ENCODE assay signal across 8 mouse cellular contexts in genomic region chr17:84790447-84791098, GRCm38 (mm10). TPM values are rescaled to one million over a fixed set of nuclear protein-coding genes. Genes with fewer than 3 reads are reported as not detected.
DNase-seq lines count a peak whose midpoint lies in the region; ATAC-seq and TF ChIP-seq lines count a peak whose summit lies in the region.

Gene Lrpprc, minus strand, starts transcription at chr17:84790789.

- peak; percentile 99 for ATAC-seq in embryonic facial prominence, embryonic 14.5 days (ENCODE audit: low read depth)
- ATAC-seq in limb, embryonic 13.5 days (ENCODE audit: low FRiP score, low read depth): peak; percentile 98
- peak; percentile 98 for ATAC-seq in midbrain, embryonic 16.5 days

- 0 out of 2 replicates have a peak, but pooled peaks cover 2% of the 10 kb centered on the region for H3K79me2 ChIP-seq in heart, adult 2 months (replicated peaks; ENCODE audit: control insufficient read depth, insufficient read depth, low read length)

- WGBS in embryonic facial prominence, embryonic 14.5 days: under 1% methylated on average over 42 of the region's 51 CpGs
- WGBS in heart, adult 2 months: under 1% methylated on average over 50 of the region's 51 CpGs
- WGBS in limb, embryonic 13.5 days: under 1% methylated on average over 48 of the region's 51 CpGs
- WGBS in midbrain, embryonic 16.5 days: under 1% methylated on average over 51 of the region's 51 CpGs

- H3K4me2 ChIP-seq in embryonic facial prominence, embryonic 14.5 days (ENCODE audit: low read depth, low read length): peak within 1 kb of the TSS; percentile 92
- peak within 1 kb of the TSS; percentile 98 for H3K4me2 ChIP-seq in limb, embryonic 13.5 days (replicated peaks)
- H3K4me2 ChIP-seq in midbrain, embryonic 16.5 days (ENCODE audit: low read length): peak within 1 kb of the TSS; percentile 80

- H3K36me3 ChIP-seq in embryonic facial prominence, embryonic 14.5 days (ENCODE audit: control insufficient read depth, insufficient read depth, low read length): no peaks in the 10 kb centered on the region
- no peaks in the 10 kb centered on the region for H3K36me3 ChIP-seq in heart, adult 2 months (ENCODE audit: control insufficient read depth, insufficient read depth, low read length)
- 0 out of 2 replicates have a peak, but pooled peaks cover 9% of the 10 kb centered on the region for H3K36me3 ChIP-seq in limb, embryonic 13.5 days
- H3K36me3 ChIP-seq in midbrain, embryonic 16.5 days (ENCODE audit: control insufficient read depth, insufficient read depth, low read length): no peaks in the 10 kb centered on the region

- no peak for TF ChIP-seq CTCF in heart, adult 2 months (IDR thresholded peaks at IDR 0.05)

- no peaks in the 10 kb centered on the region for H3K9me3 ChIP-seq in embryonic facial prominence, embryonic 14.5 days (ENCODE audit: control insufficient read depth, low read length)
- H3K9me3 ChIP-seq in limb, embryonic 13.5 days: no peaks in the 10 kb centered on the region
- no peaks in the 10 kb centered on the region for H3K9me3 ChIP-seq in midbrain, embryonic 16.5 days (replicated peaks; ENCODE audit: control insufficient read depth, low read length, poor library complexity, severe bottlenecking)

- peak; percentile 92 for DNase-seq in 3T3-L1 (ENCODE audit: low read depth, low spot score)
- DNase-seq in adrenal gland, postnatal 4 days (ENCODE audit: low spot score in 2 of 2): peak; percentile 87 to 94
- DNase-seq in embryonic facial prominence, embryonic 14.5 days (ENCODE audit: low spot score): peak; percentile 98
- peak; percentile 94 to 96 for DNase-seq in heart, adult 2 months
- peak; percentile 92 to 94 for DNase-seq in kidney, adult 8-10 months
- DNase-seq in spleen, postnatal 10 days (ENCODE audit: low spot score in 2 of 2): peak; percentile 96 to 97

- peak within 1 kb of the TSS; percentile 86 for H3K27ac ChIP-seq in embryonic facial prominence, embryonic 14.5 days (replicated peaks; ENCODE audit: low read depth, low read length)
- peak within 1 kb of the TSS; percentile 95 for H3K27ac ChIP-seq in heart, adult 2 months
- H3K27ac ChIP-seq in limb, embryonic 13.5 days: peak within 1 kb of the TSS; percentile 73; the same call in 1 of the 2 replicates
- peak within 1 kb of the TSS; percentile 88 for H3K27ac ChIP-seq in midbrain, embryonic 16.5 days (ENCODE audit: low read length)

- intact Hi-C loops in heart, adult 2 months (cut with DNase I): loop anchor here (5.0 kb wide), 2 partner anchors 167 to 302 kb away; partner anchors contain the start of genes Camkmt, Ppm1b and Prepl

- peak within 1 kb of the TSS; percentile 93 for H3K9ac ChIP-seq in embryonic facial prominence, embryonic 14.5 days (ENCODE audit: low read depth, low read length)
- peak within 1 kb of the TSS; percentile 65 for H3K9ac ChIP-seq in heart, adult 2 months (ENCODE audit: low read depth, low read length)
- H3K9ac ChIP-seq in limb, embryonic 13.5 days: peak within 1 kb of the TSS; percentile 95
- H3K9ac ChIP-seq in midbrain, embryonic 16.5 days (ENCODE audit: low read depth, low read length): peak within 1 kb of the TSS; percentile 85

- TF ChIP-seq EP300 in heart, adult 2 months (IDR thresholded peaks at IDR 0.05; ENCODE audit: insufficient read depth, low read depth, low read length): 0 out of 2 replicates have a peak, but pooled peaks have one; percentile 38

- TF ChIP-seq POLR2A in heart, adult 2 months (IDR thresholded peaks at IDR 0.05; ENCODE audit: insufficient read depth, low read depth, low read length): peak; percentile 77

- H3K27me3 ChIP-seq in embryonic facial prominence, embryonic 14.5 days (replicated peaks; ENCODE audit: control insufficient read depth, insufficient read depth, low read length): no peaks in the 10 kb centered on the region
- H3K27me3 ChIP-seq in heart, adult 2 months (ENCODE audit: control insufficient read depth, insufficient read depth, low read length): no peaks in the 10 kb centered on the region
- H3K27me3 ChIP-seq in limb, embryonic 13.5 days: no peaks in the 10 kb centered on the region
- H3K27me3 ChIP-seq in midbrain, embryonic 16.5 days (ENCODE audit: control insufficient read depth, insufficient read depth, low read depth, low read length): no peaks in the 10 kb centered on the region

- H3K4me1 ChIP-seq in embryonic facial prominence, embryonic 14.5 days (ENCODE audit: control insufficient read depth, insufficient read depth, low read length): peaks cover 9% of the 10 kb centered on the region
- H3K4me1 ChIP-seq in heart, adult 2 months (ENCODE audit: control insufficient read depth, insufficient read depth, low read length): 0 out of 2 replicates have a peak, but pooled peaks cover 1% of the 10 kb centered on the region
- H3K4me1 ChIP-seq in limb, embryonic 13.5 days: peaks cover 23% of the 10 kb centered on the region
- H3K4me1 ChIP-seq in midbrain, embryonic 16.5 days (ENCODE audit: control insufficient read depth, insufficient read depth, low read length): peaks cover 20% of the 10 kb centered on the region

- H3K4me3 ChIP-seq in embryonic facial prominence, embryonic 14.5 days (ENCODE audit: low read depth, low read length): peak within 1 kb of the TSS; percentile 100
- H3K4me3 ChIP-seq in heart, adult 2 months: peak within 1 kb of the TSS; percentile 98
- H3K4me3 ChIP-seq in limb, embryonic 13.5 days: peak within 1 kb of the TSS; percentile 100
- H3K4me3 ChIP-seq in midbrain, embryonic 16.5 days (ENCODE audit: low read depth, low read length): peak within 1 kb of the TSS; percentile 98

RNA-seq across cellular contexts. Expression of gene Lrpprc, which starts in this region (rescaled TPM):
- 10 to 100 TPM; 72.0 to 75.0 TPM for total RNA-seq in adrenal gland, postnatal 4 days (2021)
- 37.8 and 43.2 TPM in 2 replicates for polyA plus RNA-seq in embryonic facial prominence, embryonic 14.5 days (2014; fragmentation: Nextera tagmentation; extraction: Ambion mirVana)
- 100 to 1,000 TPM; 125 to 148 TPM for total RNA-seq in heart, adult 2 months (2021)
- polyA plus RNA-seq in heart, adult 2 months (2012; rRNA removed): 32.0 and 64.0 TPM in 2 replicates
- 43.2 and 45.5 TPM in 2 replicates for polyA plus RNA-seq in limb, embryonic 13.5 days (2015; fragmentation: Nextera tagmentation; extraction: Ambion mirVana)
- polyA plus RNA-seq in midbrain, embryonic 16.5 days (2015; fragmentation: Nextera tagmentation; extraction: Ambion mirVana): 47.5 and 51.0 TPM in 2 replicates

Comparison
In these comparisons a context has a peak if more than half of its experiments do, and no peak if none do; other contexts are left out.
1. Peak in every context shown above with its lines: DNase-seq, ATAC-seq, H3K4me3 ChIP-seq and H3K27ac ChIP-seq.